Mouse (Mus musculus) gastrocnemius, adult 2 months (tissue): ENCODE results near the gene Cfap126. TPM values are rescaled to one million over a fixed set of nuclear protein-coding genes. Genes with fewer than 3 reads are reported as not detected.
"Not testable (repeated sequence)": the region's sequence is repeated elsewhere in the genome, so short reads cannot be mapped to it uniquely, and the experiment has no call there.

Experiments
- DNase-seq: peaks from one replicate; pipeline ENCODE4 v3.0.0; 2022
- H3K27ac ChIP-seq: fragments of 200-600 bp; 2 replicates; pipeline ENCODE4 v1.8.1; 2022; ENCODE audit warnings: mild to moderate bottlenecking
- H3K4me3 ChIP-seq: fragments of 200-600 bp; 2 replicates; pipeline ENCODE4 v1.8.1; 2022; ENCODE audit warnings: mild to moderate bottlenecking, moderate library complexity
- CTCF ChIP-seq: fragments of 200-600 bp; IDR thresholded peaks from 2 replicates; pipeline ENCODE4 v1.8.1; 2022; ENCODE audit warnings: antibody characterized with exemption, mild to moderate bottlenecking, moderate library complexity
- intact Hi-C: fragments of 180-260 bp; cut with DNase I; formaldehyde crosslinking; loops from one replicate; pipeline ENCODE4 v1.15.1; 2025
- total RNA-seq, 2 experiments: library from RNA; stranded (reverse); gene quantifications; 2 replicates each; pipeline ENCODE4 v1.2.3; 2021

Cfap126 gene
- total RNA-seq, 2 experiments from 2014 or later, result 0.75 to 1.8 TPM

DNA sequence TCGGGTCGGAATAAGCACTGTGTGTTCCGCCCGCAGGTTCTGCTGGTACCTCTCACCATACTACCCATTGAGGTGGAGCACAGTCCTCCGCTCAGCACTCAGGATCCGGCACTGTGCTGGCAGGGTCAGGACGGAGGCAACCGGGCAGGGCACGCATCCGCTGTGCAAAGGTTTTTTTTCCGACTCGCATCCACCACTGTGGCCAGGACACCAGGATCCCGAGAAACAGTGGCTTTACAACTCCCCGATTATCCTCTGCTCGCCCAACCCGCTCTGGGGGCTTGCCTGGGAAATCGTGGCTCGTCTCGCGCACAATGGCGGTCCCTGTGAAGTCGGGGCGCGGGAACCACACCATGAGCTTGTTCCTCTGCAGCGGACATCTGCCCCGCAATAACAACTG is 28.0 kb upstream of the Cfap126 start:
- H3K4me3 ChIP-seq, result peak overlapping the region; percentile 62
- intact Hi-C loops, result no loop called here
- no peak for TF ChIP-seq CTCF
- H3K27ac ChIP-seq, result no peak overlapping the region
- DNase-seq, result no peak

DNA sequence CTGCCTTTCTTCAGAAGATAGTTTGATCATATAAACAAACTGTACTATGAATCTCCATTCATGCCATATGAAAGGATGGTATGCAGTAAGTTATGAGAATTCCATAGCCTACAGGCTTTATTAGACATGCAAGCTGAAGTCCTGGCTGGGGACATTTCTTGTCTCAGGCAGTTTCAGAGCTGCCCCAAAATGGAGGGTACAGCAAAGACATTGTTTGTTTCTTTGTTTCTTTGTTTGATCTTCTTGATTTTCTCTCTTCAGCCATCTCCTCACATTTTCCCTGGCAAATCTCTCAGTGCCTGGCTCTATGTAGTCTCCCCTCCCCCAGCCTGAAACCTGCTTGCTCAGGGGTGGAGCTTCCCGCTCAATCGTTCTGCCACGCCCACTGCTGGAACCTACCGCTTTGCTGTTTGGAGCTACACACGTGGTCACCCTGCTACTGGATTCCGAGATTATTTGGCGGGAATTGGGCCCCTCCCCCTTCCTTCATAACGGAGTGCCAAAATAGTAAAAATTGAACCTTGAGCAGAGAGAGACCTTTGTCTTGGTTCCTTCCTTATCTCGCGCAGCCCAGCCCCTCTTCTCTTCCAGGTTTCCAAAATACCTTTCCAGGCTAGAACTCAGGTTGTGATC is 25.4 kb upstream of the Cfap126 start:
- intact Hi-C loops, H3K27ac ChIP-seq, H3K4me3 ChIP-seq, DNase-seq: not testable (repeated sequence)

DNA sequence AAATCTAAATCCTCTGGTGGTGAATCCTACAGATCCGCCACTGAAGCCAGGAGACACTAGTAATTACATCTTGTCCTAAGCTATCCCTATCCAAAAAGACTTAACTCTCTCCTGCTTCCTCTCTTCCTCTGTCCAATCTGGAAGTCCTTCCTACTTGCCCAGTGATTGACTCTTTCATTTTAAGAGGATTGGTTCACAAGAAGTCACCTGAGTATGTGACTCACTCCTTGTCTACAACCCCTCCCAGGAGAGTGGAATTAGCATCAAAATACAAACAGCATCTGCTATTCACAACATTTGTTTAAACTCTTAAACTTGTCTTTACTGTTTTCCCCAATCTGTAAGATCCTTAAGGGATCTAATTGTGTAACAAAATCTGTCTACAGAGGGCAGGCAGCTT is 23.8 kb upstream of the Cfap126 start:
- no peak for DNase-seq
- no peak overlapping the region for H3K4me3 ChIP-seq
- TF ChIP-seq CTCF, result no peak
- intact Hi-C loops, result no loop called here
- no peak overlapping the region for H3K27ac ChIP-seq

GRCm38 (mm10) chr1:171090761-171091160 is 23.0 kb upstream of the Cfap126 start:
- DNase-seq, result no peak
- no peak overlapping the region for H3K27ac ChIP-seq
- intact Hi-C loops, result no loop called here
- TF ChIP-seq CTCF, result no peak
- H3K4me3 ChIP-seq, result no peak overlapping the region

GRCm38 (mm10) chr1:171094424-171094823 is 19.3 kb upstream of the Cfap126 start:
- Histone ChIP-seq H3K27ac (no peak overlapping the region), H3K4me3 (no peak overlapping the region)
- intact Hi-C loops, result no loop called here
- no peak for TF ChIP-seq CTCF
- no peak for DNase-seq

GRCm38 (mm10) chr1:171096110-171096964 is 17.4 kb upstream of the Cfap126 start:
- no peak for DNase-seq
- H3K4me3 ChIP-seq, result no peak overlapping the region
- intact Hi-C loops, result no loop called here

GRCm38 (mm10) chr1:171097136-171097535 is 16.6 kb upstream of the Cfap126 start:
- intact Hi-C loops, result no loop called here
- no peak for DNase-seq
- no peak overlapping the region for H3K27ac ChIP-seq
- TF ChIP-seq CTCF, result no peak
- no peak overlapping the region for H3K4me3 ChIP-seq

More at GRCm38 (mm10) chr1:171096110-171096964, 17.4 kb upstream of the Cfap126 start:
- no peak overlapping the region for H3K27ac ChIP-seq
- TF ChIP-seq CTCF, result no peak

- no peak overlapping the region for H3K27ac ChIP-seq
- intact Hi-C loops, result no loop called here
- TF ChIP-seq CTCF, result no peak
- DNase-seq, result no peak
- H3K4me3 ChIP-seq, result no peak overlapping the region
Observed at GRCm38 (mm10) chr1:171097612-171098011, 16.1 kb upstream of the Cfap126 start.

GRCm38 (mm10) chr1:171101033-171101432 is 12.7 kb upstream of the Cfap126 start:
- TF ChIP-seq CTCF, result no peak
- Histone ChIP-seq H3K4me3 (no peak overlapping the region), H3K27ac (no peak overlapping the region)
- intact Hi-C loops, result no loop called here
- no peak for DNase-seq

GRCm38 (mm10) chr1:171101733-171102546 is 11.8 kb upstream of the Cfap126 start:
- Histone ChIP-seq H3K27ac (peak overlapping the region; percentile 91), H3K4me3 (peak overlapping the region; percentile 81)
- intact Hi-C loops, result loop anchor here (2.0 kb wide), 1 partner anchor 63 kb away; no protein-coding TSS in a partner anchor
- DNase-seq, result peak; percentile 89
- TF ChIP-seq CTCF, result peak; percentile 28; the same call in 1 of the 2 replicates

DNA sequence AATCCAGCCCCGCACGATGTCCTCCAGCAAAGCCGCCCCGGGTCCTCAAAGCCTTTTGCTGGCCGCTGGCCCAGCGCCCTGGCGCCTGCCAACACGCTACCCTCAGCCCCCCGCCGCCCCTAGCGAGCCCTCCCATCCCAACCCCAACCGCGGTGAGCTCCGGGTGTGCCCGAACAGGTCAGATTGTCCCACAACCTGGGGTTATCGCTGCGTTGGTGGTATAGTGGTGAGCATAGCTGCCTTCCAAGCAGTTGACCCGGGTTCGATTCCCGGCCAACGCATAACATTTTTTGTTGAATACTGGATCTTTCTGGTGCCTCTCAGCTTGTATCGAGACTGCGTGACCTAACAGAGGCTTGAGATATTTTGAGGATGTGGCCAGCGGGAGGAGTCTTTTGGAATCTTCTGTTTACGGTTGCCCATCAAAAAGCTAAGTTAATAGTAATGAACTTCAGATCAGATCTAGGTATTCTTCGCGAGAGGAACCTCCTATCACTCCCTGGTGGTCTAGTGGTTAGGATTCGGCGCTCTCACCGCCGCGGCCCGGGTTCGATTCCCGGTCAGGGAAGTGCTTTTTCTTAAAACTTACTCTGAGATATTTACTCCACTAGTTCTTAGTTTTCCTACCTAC is 11.1 kb upstream of the Cfap126 start:
- no peak for TF ChIP-seq CTCF
- Histone ChIP-seq H3K27ac (peak overlapping the region; percentile 91), H3K4me3 (peak overlapping the region; percentile 81)
- peak; percentile 83 for DNase-seq
- intact Hi-C loops, result loop anchor here (2.0 kb wide), 1 partner anchor 64 kb away; no protein-coding TSS in a partner anchor

DNA sequence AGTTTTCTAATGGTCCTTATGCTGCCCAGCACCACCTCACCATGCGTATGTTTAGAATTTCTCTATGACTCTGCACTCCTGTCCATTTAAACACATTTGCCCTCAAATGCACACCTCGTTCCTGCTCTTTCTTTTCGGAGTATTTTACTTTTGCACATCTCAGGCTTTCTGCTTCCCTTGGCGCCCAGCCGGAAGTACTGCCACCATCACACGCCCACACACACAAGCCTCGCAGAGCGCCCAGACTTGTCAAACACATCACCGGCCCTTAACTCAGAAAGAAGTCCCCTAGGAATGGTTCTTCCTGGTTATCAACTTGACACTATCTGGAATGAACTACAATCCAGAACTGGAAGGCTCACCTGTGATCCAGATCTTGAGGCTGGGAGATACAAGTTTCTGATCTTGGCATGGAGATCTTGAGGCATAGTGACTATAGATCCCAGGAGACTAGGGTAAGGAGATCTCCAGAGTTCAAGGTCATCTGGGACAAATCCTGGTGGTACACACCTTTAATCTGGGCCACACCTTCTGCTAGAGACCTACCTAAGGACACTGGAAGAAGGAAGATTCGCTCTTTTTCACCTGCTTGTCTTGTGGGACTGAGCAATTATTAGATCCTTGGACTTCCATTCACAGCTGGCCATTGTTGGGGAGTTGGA is 10.4 kb upstream of the Cfap126 start:
- no peak for TF ChIP-seq CTCF
- H3K27ac ChIP-seq, result no peak overlapping the region; the same call in 1 of the 2 replicates
- intact Hi-C loops, result loop anchor here (2.0 kb wide), 1 partner anchor 65 kb away; no protein-coding TSS in a partner anchor
- peak overlapping the region; percentile 81 for H3K4me3 ChIP-seq
- peak; percentile 40 for DNase-seq
